Mouse (Mus musculus) forebrain, embryonic 11.5 days (tissue): ENCODE measurements at regions not wholly inside any gene's neighbourhood (a gene's known extent, or its start where the extent isn't known, plus 50 kb on each side); places are given as distances from the start of the nearest gene placed in this dataset.

Source experiments
- ATAC-seq: fragments of 200-750 bp; cut with Nextera tagmentation; replicated peaks from 2 replicates; pipeline ENCODE4 v1.8.0; 2017; ENCODE audit warnings: moderate TSS enrichment; ENCODE audit not compliant: low FRiP score
- DNase-seq: peaks from one replicate; pipeline ENCODE4 v3.0.0-alpha.2; 2017; ENCODE audit warnings: low spot score
- H3K27ac ChIP-seq: fragments of 300-500 bp; sonication (generic); 2 replicates; pipeline ENCODE4 v1.5.1; 2014; ENCODE audit warnings: low read depth, low read length
- H3K27me3 ChIP-seq: fragments of 300-500 bp; sonication (generic); 2 replicates; pipeline ENCODE4 v1.6.1; 2014; ENCODE audit warnings: mild to moderate bottlenecking, low read length, mixed read lengths; ENCODE audit not compliant: control insufficient read depth, insufficient read depth
- H3K36me3 ChIP-seq: fragments of 300-500 bp; sonication (generic); 2 replicates; pipeline ENCODE4 v1.6.1; 2014; ENCODE audit warnings: mild to moderate bottlenecking, low read length, moderate library complexity, mixed read lengths; ENCODE audit not compliant: control insufficient read depth, insufficient read depth
- H3K4me1 ChIP-seq: fragments of 300-500 bp; sonication (generic); replicated peaks from 2 replicates; pipeline ENCODE4 v1.6.1; 2014; ENCODE audit warnings: low read length, mixed read lengths; ENCODE audit not compliant: control insufficient read depth, insufficient read depth
- H3K4me2 ChIP-seq: fragments of 300-500 bp; sonication (generic); 2 replicates; pipeline ENCODE4 v1.6.1; 2014; ENCODE audit warnings: low read depth, mild to moderate bottlenecking, low read length, moderate library complexity, mixed read lengths; ENCODE audit not compliant: severe bottlenecking
- H3K4me3 ChIP-seq: fragments of 300-500 bp; sonication (generic); 2 replicates; pipeline ENCODE4 v1.5.1; 2014; ENCODE audit warnings: low read depth, low read length
- H3K9ac ChIP-seq: fragments of 300-500 bp; sonication (generic); 2 replicates; pipeline ENCODE4 v1.6.1; 2014; ENCODE audit warnings: low read length
- H3K9me3 ChIP-seq: fragments of 300-500 bp; sonication (generic); 2 replicates; pipeline ENCODE4 v1.6.1; 2016; ENCODE audit warnings: low read length, mixed read lengths; ENCODE audit not compliant: control insufficient read depth
- WGBS: fragments of 180-500 bp; shearing (Covaris S2); extraction: QIAGEN DNeasy Blood & Tissue Kit; methylation state at CpG from one replicate; pipeline ENCODE4 v1.1.7; 2014; 5-methylcytosine and 5-hydroxymethylcytosine counted together

GRCm38 (mm10) chr7:37324653-37325052 is 448.8 kb downstream of the Zfp536 start:
- no peak overlapping the region for H3K4me2 ChIP-seq
- DNase-seq (no peak), ATAC-seq (no peak)
- no peaks in the 10 kb centered on the region for H3K4me1 ChIP-seq
- no peak overlapping the region for H3K27ac ChIP-seq
- no peak overlapping the region for H3K9ac ChIP-seq
- no peaks in the 10 kb centered on the region for H3K36me3 ChIP-seq
- H3K27me3 ChIP-seq: no peaks in the 10 kb centered on the region
- no peak overlapping the region for H3K4me3 ChIP-seq
- WGBS: 88% methylated on average over 7 of the region's 7 CpGs
- H3K9me3 ChIP-seq: no peaks in the 10 kb centered on the region

GRCm38 (mm10) chr7:37333451-37333850 is 440.0 kb downstream of the Zfp536 start:
- no peaks in the 10 kb centered on the region for H3K36me3 ChIP-seq
- no peak overlapping the region for H3K27ac ChIP-seq
- no peak overlapping the region for H3K4me2 ChIP-seq
- no peaks in the 10 kb centered on the region for H3K27me3 ChIP-seq
- WGBS: 77% methylated on average over 16 of the region's 16 CpGs
- ATAC-seq (no peak), DNase-seq (no peak)
- no peak overlapping the region for H3K4me3 ChIP-seq
- no peaks in the 10 kb centered on the region for H3K9me3 ChIP-seq
- H3K9ac ChIP-seq: no peak overlapping the region
- H3K4me1 ChIP-seq: peaks cover 20% of the 10 kb centered on the region

GRCm38 (mm10) chr7:37335212-37335611 is 438.2 kb downstream of the Zfp536 start:
- no peak overlapping the region for H3K4me2 ChIP-seq
- no peak overlapping the region for H3K9ac ChIP-seq
- 51% methylated on average over 7 of the region's 7 CpGs for WGBS
- H3K4me3 ChIP-seq: no peak overlapping the region
- H3K36me3 ChIP-seq: no peaks in the 10 kb centered on the region
- H3K27me3 ChIP-seq: no peaks in the 10 kb centered on the region
- DNase-seq (no peak), ATAC-seq (no peak)
- H3K4me1 ChIP-seq: peaks cover 20% of the 10 kb centered on the region
- H3K9me3 ChIP-seq: no peaks in the 10 kb centered on the region
- H3K27ac ChIP-seq: no peak overlapping the region

GRCm38 (mm10) chr7:37336171-37336850 is 437.1 kb downstream of the Zfp536 start:
- no peak for DNase-seq
- WGBS: 12% methylated on average over 12 of the region's 12 CpGs
- 0 out of 2 replicates have a peak overlapping the region, but pooled peaks have one; percentile 28 for H3K27ac ChIP-seq
- peak overlapping the region; percentile 51 for H3K4me2 ChIP-seq
- H3K27me3 ChIP-seq: no peaks in the 10 kb centered on the region
- no peaks in the 10 kb centered on the region for H3K36me3 ChIP-seq
- no peaks in the 10 kb centered on the region for H3K9me3 ChIP-seq
- H3K9ac ChIP-seq: peak overlapping the region; percentile 43
- H3K4me1 ChIP-seq: peaks cover 20% of the 10 kb centered on the region
- ATAC-seq: peak; percentile 32
- H3K4me3 ChIP-seq: peak overlapping the region; percentile 14; the same call in 1 of the 2 replicates

- Histone ChIP-seq H3K4me3 (peak overlapping the region; percentile 14), H3K36me3 (no peaks in the 10 kb centered on the region), H3K9ac (peak overlapping the region; percentile 43), H3K9me3 (no peaks in the 10 kb centered on the region), H3K27ac (peak overlapping the region; percentile 28; the same call in 1 of the 2 replicates), H3K4me1 (peaks cover 20% of the 10 kb centered on the region), H3K4me2 (peak overlapping the region; percentile 51), H3K27me3 (no peaks in the 10 kb centered on the region)
- DNase-seq: peak; percentile 72
- 5% methylated on average over 28 of the region's 28 CpGs for WGBS
- ATAC-seq: 0 out of 2 replicates have a peak, but pooled peaks have one; percentile 23
These were observed 436.4 kb downstream of the Zfp536 start for GRCm38 (mm10) chr7:37336851-37337531.

- 69% methylated on average over 11 of the region's 11 CpGs for WGBS
- Histone ChIP-seq H3K27ac (no peak overlapping the region), H3K4me3 (no peak overlapping the region), H3K27me3 (no peaks in the 10 kb centered on the region), H3K4me1 (peaks cover 20% of the 10 kb centered on the region), H3K4me2 (peak overlapping the region; percentile 51), H3K36me3 (no peaks in the 10 kb centered on the region), H3K9me3 (no peaks in the 10 kb centered on the region), H3K9ac (peak overlapping the region; percentile 38; the same call in 1 of the 2 replicates)
- ATAC-seq (0 out of 2 replicates have a peak, but pooled peaks have one; percentile 37), DNase-seq (peak; percentile 59)
These were observed 435.8 kb downstream of the Zfp536 start for GRCm38 (mm10) chr7:37337616-37338015.

GRCm38 (mm10) chr7:37338067-37338501 is 435.4 kb downstream of the Zfp536 start:
- no peak overlapping the region for H3K4me2 ChIP-seq
- ATAC-seq: peak; percentile 44; the same call in 1 of the 2 replicates
- H3K9me3 ChIP-seq: no peaks in the 10 kb centered on the region
- no peak for DNase-seq
- no peaks in the 10 kb centered on the region for H3K36me3 ChIP-seq
- peaks cover 20% of the 10 kb centered on the region for H3K4me1 ChIP-seq
- H3K9ac ChIP-seq: peak overlapping the region; percentile 38; the same call in 1 of the 2 replicates
- H3K27me3 ChIP-seq: no peaks in the 10 kb centered on the region
- 26% methylated on average over 11 of the region's 11 CpGs for WGBS
- H3K27ac ChIP-seq: no peak overlapping the region
- H3K4me3 ChIP-seq: no peak overlapping the region

GRCm38 (mm10) chr7:37342613-37343012 is 430.8 kb downstream of the Zfp536 start:
- DNase-seq: peak; percentile 64
- no peak overlapping the region for H3K27ac ChIP-seq
- H3K36me3 ChIP-seq: no peaks in the 10 kb centered on the region
- ATAC-seq: no peak
- H3K4me2 ChIP-seq: peak overlapping the region; percentile 47
- H3K9ac ChIP-seq: peak overlapping the region; percentile 31; the same call in 1 of the 2 replicates
- 18% methylated on average over 11 of the region's 11 CpGs for WGBS
- H3K4me1 ChIP-seq: peaks cover 14% of the 10 kb centered on the region; the same call in 1 of the 2 replicates
- H3K9me3 ChIP-seq: no peaks in the 10 kb centered on the region
- H3K4me3 ChIP-seq: peak overlapping the region; percentile 16; the same call in 1 of the 2 replicates
- H3K27me3 ChIP-seq: no peaks in the 10 kb centered on the region
